Mouse (Mus musculus): ENCODE measurements around the gene Slc7a6.

The Slc7a6 gene

GRCm38 (mm10) chr8:106140191-106140590, 28.5 kb upstream of the Slc7a6 start:
- no peak for DNase-seq (ENCODE audit: low spot score in 2 of 2)

- peak; percentile 78 to 87 for DNase-seq (ENCODE audit: low spot score in 2 of 2)
Measured at GRCm38 (mm10) chr8:106140769-106141168, 27.9 kb upstream of the Slc7a6 start.

GRCm38 (mm10) chr8:106145331-106145730, 23.3 kb upstream of the Slc7a6 start:
- no peak for DNase-seq (ENCODE audit: low spot score in 2 of 2)

GRCm38 (mm10) chr8:106146014-106146413, 22.6 kb upstream of the Slc7a6 start:
- no peak for DNase-seq (ENCODE audit: low spot score in 2 of 2)

- no peak for DNase-seq (ENCODE audit: low spot score in 2 of 2)
Measured at GRCm38 (mm10) chr8:106147868-106148565, 20.6 kb upstream of the Slc7a6 start.

- no peak for DNase-seq (ENCODE audit: low spot score in 2 of 2)
Measured at GRCm38 (mm10) chr8:106149025-106149424, 19.6 kb upstream of the Slc7a6 start.

GRCm38 (mm10) chr8:106149801-106150652, 18.6 kb upstream of the Slc7a6 start, which contains the start of gene Pla2g15:
Gene Pla2g15, plus strand, starts transcription at chr8:106150399.
- peak; percentile 97 for DNase-seq (ENCODE audit: low spot score in 2 of 2)

- peak in 1 of 2 experiments; percentile 15 for DNase-seq (ENCODE audit: low spot score in 2 of 2)
Measured at GRCm38 (mm10) chr8:106150653-106151000, 18.0 kb upstream of the Slc7a6 start.

- no peak for DNase-seq (ENCODE audit: low spot score in 2 of 2)
Measured at GRCm38 (mm10) chr8:106151041-106151440, 17.6 kb upstream of the Slc7a6 start.

GRCm38 (mm10) chr8:106152876-106153275, 15.8 kb upstream of the Slc7a6 start:
- DNase-seq (ENCODE audit: low spot score in 2 of 2) = peak in 1 of 2 experiments; percentile 27

- DNase-seq (ENCODE audit: low spot score in 2 of 2) = no peak
Measured at GRCm38 (mm10) chr8:106157419-106157818, 11.2 kb upstream of the Slc7a6 start.

GRCm38 (mm10) chr8:106158381-106158780, 10.3 kb upstream of the Slc7a6 start:
- DNase-seq (ENCODE audit: low spot score in 2 of 2) = no peak

GRCm38 (mm10) chr8:106159876-106160275, 8.8 kb upstream of the Slc7a6 start:
- DNase-seq (ENCODE audit: low spot score in 2 of 2) = no peak

GRCm38 (mm10) chr8:106163251-106163650, 5.4 kb upstream of the Slc7a6 start:
- DNase-seq (ENCODE audit: low spot score in 2 of 2) = no peak

GRCm38 (mm10) chr8:106165460-106165859, 3.2 kb upstream of the Slc7a6 start:
- peak; percentile 71 to 78 for DNase-seq (ENCODE audit: low spot score in 2 of 2)

GRCm38 (mm10) chr8:106169017-106169933, 618 bp downstream of the Slc7a6 start:
- DNase-seq (ENCODE audit: low spot score in 2 of 2) = peak in 1 of 2 experiments; percentile 85

- DNase-seq (ENCODE audit: low spot score in 2 of 2) = no peak
Measured at GRCm38 (mm10) chr8:106169934-106170480, 1.4 kb downstream of the Slc7a6 start.

GRCm38 (mm10) chr8:106173566-106173965, 4.9 kb downstream of the Slc7a6 start:
- DNase-seq (ENCODE audit: low spot score in 2 of 2) = no peak

GRCm38 (mm10) chr8:106176891-106177290, 8.2 kb downstream of the Slc7a6 start:
- no peak for DNase-seq (ENCODE audit: low spot score in 2 of 2)

GRCm38 (mm10) chr8:106177594-106177993, 8.9 kb downstream of the Slc7a6 start:
- DNase-seq (ENCODE audit: low spot score in 2 of 2) = no peak

GRCm38 (mm10) chr8:106178428-106178827, 9.8 kb downstream of the Slc7a6 start:
- DNase-seq (ENCODE audit: low spot score in 2 of 2) = no peak
